Mouse (Mus musculus): ENCODE results near the gene Pex16. TPM values are rescaled to one million over a fixed set of nuclear protein-coding genes. Genes with fewer than 3 reads are reported as not detected.

The Pex16 gene
- polyA plus RNA-seq, 1 experiment from 2014 or later = 26.5 TPM

DNA sequence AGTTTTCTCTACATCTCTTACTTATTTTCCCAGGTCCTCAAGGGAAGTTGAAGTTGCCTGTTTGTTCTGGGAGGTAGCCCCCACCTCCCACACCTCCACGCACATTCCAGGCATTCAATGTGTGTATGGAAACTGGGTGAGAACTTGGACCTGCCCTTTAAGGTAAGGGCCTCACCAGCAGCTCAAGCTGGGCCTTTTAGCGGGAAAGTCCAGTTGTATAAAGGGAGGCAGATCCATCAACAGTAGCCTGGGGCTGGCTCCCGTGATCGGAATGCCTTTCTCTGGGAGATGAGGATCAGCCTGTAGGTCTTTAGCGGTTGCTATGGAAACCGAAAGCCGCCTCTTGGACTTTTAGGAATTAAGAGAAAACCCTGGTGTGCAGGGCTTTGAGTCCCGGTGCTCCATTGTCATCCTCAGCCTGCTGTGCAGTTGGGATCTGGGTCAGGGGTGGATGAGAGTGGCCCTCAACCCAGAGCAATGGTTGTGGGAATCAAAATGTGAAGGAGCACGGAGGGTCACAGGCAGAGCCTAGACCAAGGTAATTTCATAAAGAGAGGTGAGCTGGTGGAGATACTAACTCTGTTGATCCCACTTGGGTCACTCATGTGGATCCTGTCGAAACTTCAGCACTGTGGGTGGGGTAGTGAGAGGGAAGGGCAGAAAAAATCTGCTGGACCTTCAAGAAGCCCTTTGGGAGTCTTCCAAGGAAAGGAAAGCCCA lies 2.3 kb upstream of the Pex16 start:
- H3K9ac ChIP-seq = no peak overlapping the region
- H3K4me3 ChIP-seq = no peak overlapping the region
- WGBS = 16% methylated on average over 10 of the region's 10 CpGs
- H3K36me3 ChIP-seq = peaks cover 2% of the 10 kb centered on the region; the same call in 1 of the 2 replicates
- peaks cover 42% of the 10 kb centered on the region for H3K4me1 ChIP-seq
- peak overlapping the region; percentile 64 for H3K4me2 ChIP-seq (replicated peaks)
- ATAC-seq (ENCODE audit: low FRiP score, low read depth) = no peak
- H3K9me3 ChIP-seq = no peaks in the 10 kb centered on the region
- peaks cover 34% of the 10 kb centered on the region for H3K27me3 ChIP-seq (replicated peaks)
- H3K27ac ChIP-seq = no peak overlapping the region

GRCm38 (mm10) chr2:92372767-92373436 lies 1.6 kb upstream of the Pex16 start:
- H3K4me3 ChIP-seq = no peak overlapping the region
- peaks cover 34% of the 10 kb centered on the region for H3K27me3 ChIP-seq (replicated peaks)
- H3K9me3 ChIP-seq = no peaks in the 10 kb centered on the region
- no peak overlapping the region for H3K9ac ChIP-seq
- peaks cover 9% of the 10 kb centered on the region for H3K36me3 ChIP-seq
- ATAC-seq (ENCODE audit: low FRiP score, low read depth) = no peak
- H3K4me2 ChIP-seq (replicated peaks) = 0 out of 2 replicates have a peak overlapping the region, but pooled peaks have one; percentile 4
- 41% methylated on average over 9 of the region's 9 CpGs for WGBS
- peaks cover 42% of the 10 kb centered on the region for H3K4me1 ChIP-seq
- no peak overlapping the region for H3K27ac ChIP-seq

- H3K4me1 ChIP-seq = peaks cover 42% of the 10 kb centered on the region
- H3K4me2 ChIP-seq (replicated peaks) = no peak overlapping the region
- H3K36me3 ChIP-seq = peaks cover 14% of the 10 kb centered on the region
- no peak overlapping the region for H3K27ac ChIP-seq
- no peak overlapping the region for H3K4me3 ChIP-seq
- 79% methylated on average over 11 of the region's 11 CpGs for WGBS
- no peaks in the 10 kb centered on the region for H3K9me3 ChIP-seq
- ATAC-seq (ENCODE audit: low FRiP score, low read depth) = no peak
- H3K9ac ChIP-seq = no peak overlapping the region
- H3K27me3 ChIP-seq (replicated peaks) = peaks cover 32% of the 10 kb centered on the region
Observed at GRCm38 (mm10) chr2:92373437-92373813, 1.1 kb upstream of the Pex16 start.

DNA sequence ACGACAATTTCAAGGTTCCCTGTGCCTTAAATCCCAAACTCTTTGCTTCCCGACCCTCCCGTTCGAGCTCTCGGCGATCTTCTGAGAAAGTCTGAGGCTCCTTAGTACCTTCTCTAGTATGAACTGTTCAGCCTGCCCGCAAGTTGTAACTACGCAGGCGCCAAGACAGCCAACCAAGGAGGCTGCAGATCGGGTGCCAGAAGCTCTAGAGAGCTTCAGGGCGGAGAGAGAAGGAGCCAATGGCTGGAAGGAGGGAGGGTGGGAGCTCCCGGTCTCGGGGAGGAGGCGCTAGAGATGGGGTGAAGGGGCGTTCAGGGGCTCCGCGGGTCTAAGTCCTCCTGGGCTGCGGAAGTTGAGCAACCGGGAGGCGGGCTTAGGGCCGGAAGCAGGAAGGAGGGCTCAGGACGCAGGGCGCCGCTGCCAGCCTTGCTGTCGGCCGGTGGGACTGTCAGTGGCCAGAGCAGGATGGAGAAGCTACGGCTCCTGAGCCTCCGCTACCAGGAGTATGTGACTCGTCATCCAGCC lies 685 bp downstream of the Pex16 start:
- peak overlapping the region; percentile 67 for H3K9ac ChIP-seq
- H3K4me2 ChIP-seq (replicated peaks) = peak overlapping the region; percentile 91
- H3K4me3 ChIP-seq = peak overlapping the region; percentile 71
- H3K4me1 ChIP-seq = peaks cover 38% of the 10 kb centered on the region
- under 1% methylated on average over 29 of the region's 29 CpGs for WGBS
- peaks cover 31% of the 10 kb centered on the region for H3K36me3 ChIP-seq
- peaks cover 18% of the 10 kb centered on the region for H3K27me3 ChIP-seq (replicated peaks)
- peak; percentile 88 for ATAC-seq (ENCODE audit: low FRiP score, low read depth)
- no peaks in the 10 kb centered on the region for H3K9me3 ChIP-seq
- H3K27ac ChIP-seq = peak overlapping the region; percentile 23; the same call in 1 of the 2 replicates

DNA sequence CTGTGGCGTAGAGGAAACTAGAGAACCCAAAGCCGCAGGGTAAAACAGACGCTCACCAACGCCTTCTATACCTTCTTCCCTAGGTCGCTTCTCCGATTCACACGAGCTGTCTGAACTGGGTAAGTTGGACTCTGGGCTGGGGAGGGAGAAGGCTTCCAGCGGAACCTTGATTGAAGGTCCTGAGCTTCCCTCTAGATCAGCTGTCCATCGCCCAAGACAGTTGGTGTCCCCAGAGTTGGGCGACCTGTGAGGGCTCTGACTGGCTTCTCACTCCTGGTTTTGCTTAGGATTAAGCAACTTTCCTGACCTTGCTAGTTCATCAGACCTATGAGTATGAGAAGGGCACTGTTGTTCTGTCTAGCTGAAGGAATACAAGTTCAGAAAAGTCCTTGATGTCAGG lies 1.3 kb downstream of the Pex16 start:
- H3K36me3 ChIP-seq = peaks cover 38% of the 10 kb centered on the region
- H3K27ac ChIP-seq = no peak overlapping the region
- peak overlapping the region; percentile 67 for H3K9ac ChIP-seq
- H3K4me3 ChIP-seq = peak overlapping the region; percentile 71
- 10% methylated on average over 10 of the region's 10 CpGs for WGBS
- H3K27me3 ChIP-seq (replicated peaks) = peaks cover 11% of the 10 kb centered on the region; the same call in 1 of the 2 replicates
- ATAC-seq (ENCODE audit: low FRiP score, low read depth) = peak; percentile 1; the same call in 1 of the 2 replicates
- H3K4me1 ChIP-seq = peaks cover 31% of the 10 kb centered on the region
- H3K4me2 ChIP-seq (replicated peaks) = peak overlapping the region; percentile 91
- no peaks in the 10 kb centered on the region for H3K9me3 ChIP-seq

DNA sequence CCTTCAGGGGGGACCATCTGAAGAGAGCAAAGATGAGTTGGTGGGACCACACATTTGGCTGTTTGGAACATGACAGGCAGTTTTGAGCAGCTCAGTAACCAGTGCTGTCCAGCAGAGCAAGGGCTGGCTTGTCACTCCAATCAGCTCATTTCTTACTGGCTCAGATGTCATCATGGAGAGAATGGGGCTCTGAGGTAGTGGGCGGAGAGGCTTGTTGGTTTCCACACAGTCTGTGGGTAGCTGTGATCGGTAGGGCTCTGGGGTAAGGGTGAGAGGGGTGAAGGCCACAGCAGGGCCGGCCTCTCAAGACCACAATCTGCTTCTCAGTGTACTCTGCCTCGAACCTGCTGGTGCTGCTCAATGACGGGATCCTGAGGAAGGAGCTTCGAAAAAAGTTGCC lies 1.8 kb downstream of the Pex16 start:
- Histone ChIP-seq H3K4me1 (peaks cover 26% of the 10 kb centered on the region), H3K27ac (no peak overlapping the region), H3K9me3 (no peaks in the 10 kb centered on the region), H3K4me3 (0 out of 2 replicates have a peak overlapping the region, but pooled peaks have one; percentile 71), H3K27me3 (replicated peaks) (0 out of 2 replicates have a peak, but pooled peaks cover 6% of the 10 kb centered on the region), H3K4me2 (replicated peaks) (peak overlapping the region; percentile 91), H3K36me3 (peaks cover 43% of the 10 kb centered on the region), H3K9ac (peak overlapping the region; percentile 67; the same call in 1 of the 2 replicates)
- WGBS = 84% methylated on average over 6 of the region's 6 CpGs
- ATAC-seq (ENCODE audit: low FRiP score, low read depth) = no peak

DNA sequence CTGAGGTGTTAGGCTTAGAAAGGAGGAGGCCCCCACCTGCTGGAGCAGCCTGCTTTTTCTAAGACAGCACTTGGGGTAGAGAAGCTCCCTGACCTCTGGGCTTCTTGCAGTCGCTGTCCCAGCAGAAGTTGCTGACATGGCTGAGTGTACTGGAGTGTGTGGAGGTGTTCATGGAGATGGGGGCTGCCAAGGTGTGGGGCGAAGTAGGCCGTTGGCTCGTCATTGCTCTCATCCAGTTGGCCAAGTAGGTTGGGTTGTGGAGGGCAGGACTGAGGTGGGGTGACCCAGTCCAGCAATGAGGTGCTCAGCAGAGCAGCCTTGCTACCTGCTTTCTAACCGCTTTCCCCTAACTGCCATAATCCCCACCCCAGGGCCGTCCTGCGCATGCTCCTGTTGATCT lies 2.8 kb downstream of the Pex16 start:
- H3K36me3 ChIP-seq = peaks cover 53% of the 10 kb centered on the region
- H3K9me3 ChIP-seq = no peaks in the 10 kb centered on the region
- no peak for ATAC-seq (ENCODE audit: low FRiP score, low read depth)

GRCm38 (mm10) chr2:92379783-92380494 lies 5.5 kb downstream of the Pex16 start:
- peaks cover 79% of the 10 kb centered on the region for H3K36me3 ChIP-seq
- H3K4me1 ChIP-seq = peaks cover 11% of the 10 kb centered on the region
- WGBS = 82% methylated on average over 17 of the region's 17 CpGs
- H3K4me3 ChIP-seq = no peak overlapping the region
- no peak overlapping the region for H3K27ac ChIP-seq
- no peaks in the 10 kb centered on the region for H3K9me3 ChIP-seq
- no peak overlapping the region for H3K4me2 ChIP-seq (replicated peaks)
- no peaks in the 10 kb centered on the region for H3K27me3 ChIP-seq (replicated peaks)
- no peak for ATAC-seq (ENCODE audit: low FRiP score, low read depth)
- no peak overlapping the region for H3K9ac ChIP-seq

More for the DNA sequence above, 2.8 kb downstream of the Pex16 start:
- Histone ChIP-seq H3K4me3 (no peak overlapping the region), H3K4me1 (peaks cover 16% of the 10 kb centered on the region), H3K4me2 (replicated peaks) (no peak overlapping the region), H3K9ac (no peak overlapping the region), H3K27me3 (replicated peaks) (0 out of 2 replicates have a peak, but pooled peaks cover 3% of the 10 kb centered on the region), H3K27ac (no peak overlapping the region)
- WGBS = 95% methylated on average over 7 of the region's 7 CpGs

- no peaks in the 10 kb centered on the region for H3K27me3 ChIP-seq (replicated peaks)
- no peak overlapping the region for H3K9ac ChIP-seq
- 81% methylated on average over 6 of the region's 6 CpGs for WGBS
- no peaks in the 10 kb centered on the region for H3K9me3 ChIP-seq
- ATAC-seq (ENCODE audit: low FRiP score, low read depth) = no peak
- H3K4me2 ChIP-seq (replicated peaks) = no peak overlapping the region
- peaks cover 10% of the 10 kb centered on the region for H3K4me1 ChIP-seq
- H3K27ac ChIP-seq = no peak overlapping the region
- peaks cover 86% of the 10 kb centered on the region for H3K36me3 ChIP-seq
- no peak overlapping the region for H3K4me3 ChIP-seq
Observed at GRCm38 (mm10) chr2:92380495-92381050, 6.1 kb downstream of the Pex16 start.

- Histone ChIP-seq H3K27ac (no peak overlapping the region), H3K36me3 (peaks cover 91% of the 10 kb centered on the region), H3K4me3 (no peak overlapping the region), H3K9me3 (no peaks in the 10 kb centered on the region), H3K4me1 (peaks cover 4% of the 10 kb centered on the region), H3K4me2 (replicated peaks) (no peak overlapping the region), H3K27me3 (replicated peaks) (no peaks in the 10 kb centered on the region), H3K9ac (no peak overlapping the region)
- no peak for ATAC-seq (ENCODE audit: low FRiP score, low read depth)
- 89% methylated on average over 5 of the region's 5 CpGs for WGBS
Observed at GRCm38 (mm10) chr2:92381161-92381560, 6.7 kb downstream of the Pex16 start.

DNA sequence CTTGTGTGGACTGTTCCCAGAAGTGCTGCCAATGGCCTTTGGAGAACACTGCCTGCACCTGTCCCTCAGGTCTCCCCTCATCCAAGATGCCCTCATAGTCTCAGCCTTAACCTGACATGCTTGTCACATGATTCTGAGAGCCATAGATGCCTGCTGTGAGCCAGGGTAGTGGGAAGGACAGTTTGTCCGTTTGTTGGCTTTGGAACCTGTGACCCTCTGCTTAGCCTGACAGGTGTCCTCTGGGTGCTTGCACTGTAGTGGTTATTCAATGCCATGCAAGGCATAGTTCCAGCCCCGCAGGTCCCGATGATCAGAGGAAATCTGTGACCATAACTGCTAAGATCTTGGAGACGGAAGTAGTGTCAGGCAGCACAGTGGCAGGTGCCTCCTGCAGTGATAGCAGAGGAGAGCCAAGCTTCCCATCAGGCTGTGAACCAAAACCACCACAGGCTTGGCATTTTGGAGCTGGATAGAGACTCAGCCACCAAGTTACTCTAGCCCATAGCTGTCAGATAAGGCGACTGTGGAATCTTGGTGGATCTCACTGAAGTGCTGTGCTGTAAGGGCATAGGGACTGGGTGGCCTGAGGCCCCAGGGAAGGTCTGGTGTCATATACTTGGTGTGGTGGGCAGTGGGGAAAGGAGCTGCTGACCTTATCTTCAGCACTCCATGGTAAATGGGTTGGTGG lies 7.6 kb downstream of the Pex16 start, which contains the start of gene 1700029I15Rik:
1700029I15Rik (plus strand) TSS at position 638 of the 688 bp plus-strand sequence.
- no peak within 1 kb of the TSS for H3K27ac ChIP-seq
- H3K9ac ChIP-seq = no peak within 1 kb of the TSS
- H3K4me2 ChIP-seq (replicated peaks) = no peak within 1 kb of the TSS
- no peaks in the 10 kb centered on the region for H3K9me3 ChIP-seq
- no peak within 1 kb of the TSS for H3K4me3 ChIP-seq
- 85% methylated on average over 5 of the region's 5 CpGs for WGBS
- H3K36me3 ChIP-seq = peaks cover 99% of the 10 kb centered on the region
- no peak for ATAC-seq (ENCODE audit: low FRiP score, low read depth)
- H3K4me1 ChIP-seq = 0 out of 2 replicates have a peak, but pooled peaks cover under 1% of the 10 kb centered on the region
- H3K27me3 ChIP-seq (replicated peaks) = no peaks in the 10 kb centered on the region

Data from neural tube, embryonic 12.5 days (tissue).